Mouse (Mus musculus): ENCODE measurements at regions not wholly inside any gene's neighbourhood (a gene's known extent, or its start where the extent isn't known, plus 50 kb on each side); places are given as distances from the start of the nearest gene placed in this dataset.
A peak's percentile ranks its signal among the peaks of the same experiment; 100 is the strongest.

- H3K4me3 ChIP-seq = no peak overlapping the region
- H3K27ac ChIP-seq = no peak overlapping the region
- intact Hi-C loops (cut with DNase I) = no loop called here
- TF ChIP-seq CTCF (IDR thresholded peaks at IDR 0.05) = no peak
- no peak for DNase-seq (ENCODE audit: extremely low spot score in 1 of 2, low spot score in 2 of 2)
These were observed 582.4 kb downstream of the Nfib start for GRCm38 (mm10) chr4:82123101-82123500.

GRCm38 (mm10) chr4:82120796-82121195 is 584.8 kb downstream of the Nfib start:
- no peak for DNase-seq (ENCODE audit: extremely low spot score in 1 of 2, low spot score in 2 of 2)
- Histone ChIP-seq H3K4me3 (no peak overlapping the region), H3K27ac (no peak overlapping the region)
- no peak for TF ChIP-seq CTCF (IDR thresholded peaks at IDR 0.05)
- intact Hi-C loops (cut with DNase I) = no loop called here

GRCm38 (mm10) chr4:82120326-82120725 is 585.2 kb downstream of the Nfib start:
- no peak overlapping the region for H3K27ac ChIP-seq
- no peak for DNase-seq (ENCODE audit: extremely low spot score in 1 of 2, low spot score in 2 of 2)
- intact Hi-C loops (cut with DNase I) = no loop called here
- H3K4me3 ChIP-seq = no peak overlapping the region
- no peak for TF ChIP-seq CTCF (IDR thresholded peaks at IDR 0.05)

- intact Hi-C loops (cut with DNase I) = no loop called here
- no peak for DNase-seq (ENCODE audit: extremely low spot score in 1 of 2, low spot score in 2 of 2)
- Histone ChIP-seq H3K4me3 (no peak overlapping the region), H3K27ac (no peak overlapping the region)
- no peak for TF ChIP-seq CTCF (IDR thresholded peaks at IDR 0.05)
These were observed 603.7 kb downstream of the Nfib start for GRCm38 (mm10) chr4:82101837-82102236.

GRCm38 (mm10) chr4:82099970-82100368 is 605.6 kb downstream of the Nfib start:
- TF ChIP-seq CTCF (IDR thresholded peaks at IDR 0.05) = no peak
- Histone ChIP-seq H3K27ac (no peak overlapping the region), H3K4me3 (no peak overlapping the region)
- DNase-seq (ENCODE audit: extremely low spot score in 1 of 2, low spot score in 2 of 2) = no peak
- intact Hi-C loops (cut with DNase I) = no loop called here

- DNase-seq (ENCODE audit: extremely low spot score in 1 of 2, low spot score in 2 of 2) = no peak
- no peak overlapping the region for H3K27ac ChIP-seq
- intact Hi-C loops (cut with DNase I) = no loop called here
These were observed 606.3 kb downstream of the Nfib start for GRCm38 (mm10) chr4:82098986-82099969.

GRCm38 (mm10) chr4:82092296-82093230 is 613.0 kb downstream of the Nfib start:
- peak in 1 of 2 experiments; percentile 15 for DNase-seq (ENCODE audit: extremely low spot score in 1 of 2, low spot score in 2 of 2)
- Histone ChIP-seq H3K4me3 (no peak overlapping the region), H3K27ac (peak overlapping the region; percentile 84)
- intact Hi-C loops (cut with DNase I) = loop anchor here (5.0 kb wide), 1 partner anchor 195 kb away; no protein-coding TSS in a partner anchor
- no peak for TF ChIP-seq CTCF (IDR thresholded peaks at IDR 0.05)

More at GRCm38 (mm10) chr4:82098986-82099969, 606.3 kb downstream of the Nfib start:
- H3K4me3 ChIP-seq = no peak overlapping the region
- no peak for TF ChIP-seq CTCF (IDR thresholded peaks at IDR 0.05)

- TF ChIP-seq CTCF (IDR thresholded peaks at IDR 0.05) = no peak
- H3K4me3 ChIP-seq = no peak overlapping the region
- H3K27ac ChIP-seq = no peak overlapping the region
- DNase-seq (ENCODE audit: extremely low spot score in 1 of 2, low spot score in 2 of 2) = no peak
- intact Hi-C loops (cut with DNase I) = loop anchor here (5.0 kb wide), 1 partner anchor 198 kb away; no protein-coding TSS in a partner anchor
These were observed 615.9 kb downstream of the Nfib start for GRCm38 (mm10) chr4:82089657-82090056.

- H3K4me3 ChIP-seq = no peak overlapping the region
These were observed 622.0 kb downstream of the Nfib start for GRCm38 (mm10) chr4:82083519-82083918.

GRCm38 (mm10) chr4:82068050-82068449 is 625.4 kb upstream of the Mpdz start:
- H3K27ac ChIP-seq = no peak overlapping the region
- no peak for DNase-seq (ENCODE audit: extremely low spot score in 1 of 2, low spot score in 2 of 2)
- intact Hi-C loops (cut with DNase I) = no loop called here
- H3K4me3 ChIP-seq = no peak overlapping the region
- TF ChIP-seq CTCF (IDR thresholded peaks at IDR 0.05) = no peak

More at GRCm38 (mm10) chr4:82083519-82083918, 622.0 kb downstream of the Nfib start:
- no peak for TF ChIP-seq CTCF (IDR thresholded peaks at IDR 0.05)
- H3K27ac ChIP-seq = no peak overlapping the region
- DNase-seq (ENCODE audit: extremely low spot score in 1 of 2, low spot score in 2 of 2) = no peak
- intact Hi-C loops (cut with DNase I) = no loop called here

- Histone ChIP-seq H3K27ac (no peak overlapping the region), H3K4me3 (no peak overlapping the region)
- intact Hi-C loops (cut with DNase I) = no loop called here
- no peak for TF ChIP-seq CTCF (IDR thresholded peaks at IDR 0.05)
- no peak for DNase-seq (ENCODE audit: extremely low spot score in 1 of 2, low spot score in 2 of 2)
These were observed 623.2 kb upstream of the Mpdz start for GRCm38 (mm10) chr4:82065641-82066358.

Data from left cerebral cortex, adult 2 months (tissue).